Mouse (Mus musculus) embryonic fibroblast, embryonic 13.5 days (primary cell): ENCODE measurements around the gene Tmem266.

ENCODE experiments used
- CTCF ChIP-seq: IDR thresholded peaks from 2 replicates; pipeline ENCODE4 v1.5.1; 2011; ENCODE audit warnings: mild to moderate bottlenecking, control low read depth, low read length, moderate library complexity, borderline replicate concordance; ENCODE audit not compliant: insufficient read depth
- POLR2A ChIP-seq: IDR thresholded peaks from 2 replicates; pipeline ENCODE4 v1.6.1; 2011; ENCODE audit warnings: low read depth, mild to moderate bottlenecking, control low read depth, low read length, moderate library complexity

DNA sequence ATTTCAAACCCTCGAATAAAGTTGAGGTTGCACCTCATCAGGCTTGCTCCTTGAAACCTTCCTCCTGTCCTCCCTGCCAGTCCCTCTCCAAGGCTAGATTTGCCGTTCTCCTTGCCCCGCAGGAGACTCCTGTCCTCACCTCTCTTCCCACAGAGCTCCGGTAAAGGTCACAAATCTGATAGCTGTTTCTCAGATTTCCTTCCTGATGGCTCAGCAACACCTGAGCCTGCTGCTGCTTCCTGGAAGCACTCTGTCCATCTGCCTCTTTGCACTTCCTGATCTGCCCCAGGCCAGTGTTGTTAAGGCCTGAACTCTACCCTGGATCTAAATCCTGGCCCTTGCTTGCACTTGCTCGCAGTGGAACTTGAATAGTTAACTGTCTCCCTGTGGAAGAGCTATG, 5.8 kb downstream of the Tmem266 start:
- no peak for TF ChIP-seq POLR2A
- TF ChIP-seq CTCF = no peak
